Mouse (Mus musculus) limb, embryonic 14.5 days (tissue): ENCODE data around the gene Zmiz1. TPM values are rescaled to one million over a fixed set of nuclear protein-coding genes. Genes with fewer than 3 reads are reported as not detected.

Source experiments
- ATAC-seq: fragments of 200-750 bp; cut with Nextera tagmentation; 2 replicates; pipeline ENCODE4 v1.8.0; 2017; ENCODE audit warnings: low read depth, moderate number of reproducible peaks, moderate TSS enrichment; ENCODE audit not compliant: low FRiP score
- DNase-seq: peaks from one replicate; pipeline ENCODE4 v3.0.0-alpha.2; 2015; ENCODE audit warnings: low spot score
- H3K27ac ChIP-seq: fragments of 300-500 bp; sonication (generic); replicated peaks from 2 replicates; pipeline ENCODE4 v1.5.1; 2014; ENCODE audit warnings: low read depth, mild to moderate bottlenecking, low read length, moderate library complexity, mixed read lengths
- H3K27me3 ChIP-seq: fragments of 300-500 bp; sonication (generic); 2 replicates; pipeline ENCODE4 v1.6.1; 2014; ENCODE audit warnings: low read length, mixed read lengths; ENCODE audit not compliant: control insufficient read depth, insufficient read depth
- H3K36me3 ChIP-seq: fragments of 300-500 bp; sonication (generic); 2 replicates; pipeline ENCODE4 v1.6.1; 2014; ENCODE audit warnings: mild to moderate bottlenecking, low read length, moderate library complexity, mixed read lengths; ENCODE audit not compliant: control insufficient read depth, insufficient read depth
- H3K4me1 ChIP-seq: fragments of 300-500 bp; sonication (generic); 2 replicates; pipeline ENCODE4 v1.6.1; 2014; ENCODE audit warnings: antibody characterized with exemption, low read length, mixed read lengths; ENCODE audit not compliant: control insufficient read depth, insufficient read depth
- H3K4me2 ChIP-seq: fragments of 300-500 bp; sonication (generic); replicated peaks from 2 replicates; pipeline ENCODE4 v1.6.1; 2014; ENCODE audit warnings: low read depth, mild to moderate bottlenecking, low read length, moderate library complexity; ENCODE audit not compliant: severe bottlenecking
- H3K4me3 ChIP-seq: fragments of 300-500 bp; sonication (generic); replicated peaks from 2 replicates; pipeline ENCODE4 v1.5.1; 2014; ENCODE audit warnings: low read length
- H3K9ac ChIP-seq: fragments of 300-500 bp; sonication (generic); 2 replicates; pipeline ENCODE4 v1.6.1; 2014; ENCODE audit warnings: mild to moderate bottlenecking, low read depth, low read length, moderate library complexity; ENCODE audit not compliant: severe bottlenecking
- H3K9me3 ChIP-seq: fragments of 300-500 bp; sonication (generic); 2 replicates; pipeline ENCODE4 v1.6.1; 2016; ENCODE audit warnings: low read length; ENCODE audit not compliant: control insufficient read depth
- POLR2A ChIP-seq: fragments of 200-500 bp; IDR thresholded peaks from 2 replicates; pipeline ENCODE4 v1.8.0; 2012; ENCODE audit warnings: inconsistent platforms, mild to moderate bottlenecking, moderate library complexity, borderline replicate concordance; ENCODE audit not compliant: insufficient read depth, insufficient read length; ENCODE audit errors: extremely low read depth
- WGBS: fragments of 180-500 bp; shearing (Covaris S2); extraction: QIAGEN DNeasy Blood & Tissue Kit; methylation state at CpG from one replicate; pipeline ENCODE4 v1.1.7; 2014; 5-methylcytosine and 5-hydroxymethylcytosine counted together
- polyA plus RNA-seq, 2 experiments: library from polyadenylated mRNA; depleted of rRNA in 1 of 2; stranded (reverse) in 1 of 2; unstranded in 1 of 2; fragments of >200 nt; fragmentation: Nextera tagmentation in 1 of 2; extraction: Ambion mirVana in 1 of 2; gene quantifications; 2 replicates each; pipeline versions ENCODE4 v1.2.1 to v1.2.3; 2012 to 2014

The Zmiz1 gene
- polyA plus RNA-seq, 2 experiments: 61.8 to 81.2 TPM

GRCm38 (mm10) chr14:25708451-25708850, 249.5 kb downstream of the Zmiz1 start:
- Histone ChIP-seq H3K4me2 (no peak overlapping the region), H3K4me1 (peaks cover 28% of the 10 kb centered on the region), H3K27me3 (no peaks in the 10 kb centered on the region), H3K27ac (peak overlapping the region; percentile 48; the same call in 1 of the 2 replicates), H3K36me3 (peaks cover 6% of the 10 kb centered on the region), H3K9me3 (no peaks in the 10 kb centered on the region), H3K9ac (no peak overlapping the region), H3K4me3 (no peak overlapping the region)
- TF ChIP-seq POLR2A: no peak
- ATAC-seq (no peak), DNase-seq (peak; percentile 27)
- WGBS: 60% methylated on average over 4 of the region's 4 CpGs

- H3K4me1 ChIP-seq: peaks cover 28% of the 10 kb centered on the region
- DNase-seq (no peak), ATAC-seq (no peak)
- H3K4me2 ChIP-seq: no peak overlapping the region
- no peak overlapping the region for H3K9ac ChIP-seq
- H3K27ac ChIP-seq: peak overlapping the region; percentile 48; the same call in 1 of the 2 replicates
- H3K9me3 ChIP-seq: no peaks in the 10 kb centered on the region
- TF ChIP-seq POLR2A: no peak
- H3K36me3 ChIP-seq: peaks cover 9% of the 10 kb centered on the region
- no peak overlapping the region for H3K4me3 ChIP-seq
- WGBS: 82% methylated on average over 2 of the region's 2 CpGs
- no peaks in the 10 kb centered on the region for H3K27me3 ChIP-seq
These were observed 249.9 kb downstream of the Zmiz1 start for GRCm38 (mm10) chr14:25708917-25709316.

GRCm38 (mm10) chr14:25710073-25710472, 251.1 kb downstream of the Zmiz1 start:
- WGBS: 77% methylated on average over 4 of the region's 4 CpGs
- Histone ChIP-seq H3K4me1 (peaks cover 28% of the 10 kb centered on the region), H3K27ac (no peak overlapping the region)

GRCm38 (mm10) chr14:25710681-25711080, 251.7 kb downstream of the Zmiz1 start:
- Histone ChIP-seq H3K9me3 (no peaks in the 10 kb centered on the region), H3K27me3 (no peaks in the 10 kb centered on the region), H3K4me2 (no peak overlapping the region), H3K27ac (no peak overlapping the region), H3K9ac (no peak overlapping the region), H3K36me3 (peaks cover 24% of the 10 kb centered on the region), H3K4me1 (peaks cover 28% of the 10 kb centered on the region), H3K4me3 (no peak overlapping the region)
- DNase-seq (no peak), ATAC-seq (no peak)
- TF ChIP-seq POLR2A: no peak
- 46% methylated on average over 4 of the region's 4 CpGs for WGBS

More at GRCm38 (mm10) chr14:25710073-25710472, 251.1 kb downstream of the Zmiz1 start:
- H3K9me3 ChIP-seq: no peaks in the 10 kb centered on the region
- no peak overlapping the region for H3K4me3 ChIP-seq
- H3K9ac ChIP-seq: no peak overlapping the region
- DNase-seq (no peak), ATAC-seq (no peak)
- no peak for TF ChIP-seq POLR2A
- H3K36me3 ChIP-seq: peaks cover 21% of the 10 kb centered on the region
- H3K27me3 ChIP-seq: no peaks in the 10 kb centered on the region
- no peak overlapping the region for H3K4me2 ChIP-seq

GRCm38 (mm10) chr14:25711177-25711576, 252.2 kb downstream of the Zmiz1 start:
- Histone ChIP-seq H3K27me3 (no peaks in the 10 kb centered on the region), H3K9me3 (no peaks in the 10 kb centered on the region), H3K36me3 (peaks cover 28% of the 10 kb centered on the region), H3K9ac (no peak overlapping the region; the same call in 1 of the 2 replicates), H3K27ac (no peak overlapping the region), H3K4me2 (no peak overlapping the region), H3K4me3 (no peak overlapping the region), H3K4me1 (peaks cover 28% of the 10 kb centered on the region)
- ATAC-seq: peak; percentile 24; the same call in 1 of the 2 replicates
- WGBS: 44% methylated on average over 7 of the region's 7 CpGs
- no peak for TF ChIP-seq POLR2A
- DNase-seq: no peak
